Mouse (Mus musculus): Measurements from ENCODE around the gene Cxcr6. TPM values are rescaled to one million over a fixed set of nuclear protein-coding genes. Genes with fewer than 3 reads are reported as not detected.

The Cxcr6 gene
- 0.02 and 0.03 TPM in 2 replicates for polyA plus RNA-seq (2012; rRNA removed)

GRCm38 (mm10) chr9:123806267-123806666 lies at the start of gene Cxcr6:
Cxcr6 (plus strand) TSS chr9:123806475.

GRCm38 (mm10) chr9:123851713-123852448 lies 45.6 kb downstream of the Cxcr6 start, which contains the start of gene Fyco1:
Fyco1 (minus strand) TSS chr9:123851899.

Other genes with a start within 250 kb of the Cxcr6 start
- 0.19 and 0.24 TPM in 2 replicates for gene Slc6a20b, start 173.9 kb upstream of the Cxcr6 start, polyA plus RNA-seq (2012; rRNA removed)
- gene Ccr9, start 128.0 kb upstream of the Cxcr6 start, polyA plus RNA-seq (2012; rRNA removed) = 0.11 and 0.21 TPM in 2 replicates
- gene Slc6a20a, start 127.6 kb upstream of the Cxcr6 start, polyA plus RNA-seq (2012; rRNA removed) = 2.2 and 3.2 TPM in 2 replicates
- 6.9 and 7.0 TPM in 2 replicates for gene Lztfl1, start 88.8 kb upstream of the Cxcr6 start, polyA plus RNA-seq (2012; rRNA removed)
- gene Fyco1, start 45.4 kb downstream of the Cxcr6 start, polyA plus RNA-seq (2012; rRNA removed) = 2.0 and 2.2 TPM in 2 replicates
- under 0.01 TPM in 1 of 2 replicates, not detected in the other for gene Xcr1, start 55.6 kb downstream of the Cxcr6 start, polyA plus RNA-seq (2012; rRNA removed)
- gene Ccr1, start 162.2 kb downstream of the Cxcr6 start, polyA plus RNA-seq (2012; rRNA removed) = 1.1 TPM in 2 replicates
- gene Ccr1l1, start 171.9 kb downstream of the Cxcr6 start, polyA plus RNA-seq (2012; rRNA removed) = 0.02 TPM in 1 of 2 replicates, not detected in the other
- gene Ccr3, start 215.5 kb downstream of the Cxcr6 start, polyA plus RNA-seq (2012; rRNA removed) = 0.03 and 0.05 TPM in 2 replicates